Comparison of ENCODE assay signal across 9 mouse cellular contexts in genomic region chr6:88897246-88897645, GRCm38 (mm10). TPM values are rescaled to one million over a fixed set of nuclear protein-coding genes. Genes with fewer than 3 reads are reported as not detected.
A peak's percentile ranks its signal among the peaks of the same experiment; 100 is the strongest.
DNase-seq lines count a peak whose midpoint lies in the region; ATAC-seq and TF ChIP-seq lines count a peak whose summit lies in the region.
"Had no signal": no experiment of that assay in that cellular context is flagged by ENCODE, and none has a peak within 500 bp of the region (broad histone marks: within the 10 kb centered on the region; RNA-seq: fewer than 3 reads in every experiment).

No protein-coding gene starts in this region.

- peaks cover 44% of the 10 kb centered on the region for H3K36me3 ChIP-seq in intestine, embryonic 14.5 days (ENCODE audit: control insufficient read depth, insufficient read depth, low read length)
- H3K36me3 ChIP-seq in intestine, postnatal 0 days (ENCODE audit: control insufficient read depth, insufficient read depth): peaks cover 18% of the 10 kb centered on the region
- H3K36me3 ChIP-seq in embryonic facial prominence, embryonic 10.5 days (replicated peaks): peaks cover 51% of the 10 kb centered on the region
- H3K36me3 ChIP-seq in hindbrain, embryonic 16.5 days (ENCODE audit: control insufficient read depth, insufficient read depth, low read length): no peaks in the 10 kb centered on the region
- H3K36me3 ChIP-seq in midbrain, embryonic 15.5 days (replicated peaks): no peaks in the 10 kb centered on the region

- no peak for DNase-seq in intestine, embryonic 14.5 days (ENCODE audit: low spot score)
- no peak for DNase-seq in embryonic facial prominence, embryonic 10.5 days (ENCODE audit: low spot score)
- no peak for DNase-seq in spleen, postnatal 14 days (ENCODE audit: low spot score in 2 of 2)
- DNase-seq in cerebellum, adult 11 months: no peak
- DNase-seq in adrenal gland, adult 18-20 months (ENCODE audit: low spot score in 2 of 2): no peak
- DNase-seq: right cerebral cortex, postnatal 14 days had no signal

- peak overlapping the region; percentile 75 for H3K4me3 ChIP-seq in intestine, embryonic 14.5 days (ENCODE audit: low read depth, low read length)
- H3K4me3 ChIP-seq in intestine, postnatal 0 days (ENCODE audit: low read depth, low read length): no peak overlapping the region
- H3K4me3 ChIP-seq in embryonic facial prominence, embryonic 10.5 days: peak overlapping the region; percentile 83
- H3K4me3 ChIP-seq in hindbrain, embryonic 16.5 days (ENCODE audit: low read length): 0 out of 2 replicates have a peak overlapping the region, but pooled peaks have one; percentile 5
- H3K4me3 ChIP-seq in midbrain, embryonic 15.5 days: no peak overlapping the region

- TF ChIP-seq CTCF in intestine, postnatal 0 days (IDR thresholded peaks at IDR 0.05; ENCODE audit: low read depth): no peak

- peaks cover 14% of the 10 kb centered on the region for H3K4me1 ChIP-seq in intestine, embryonic 14.5 days (replicated peaks; ENCODE audit: control insufficient read depth, insufficient read depth, low read length)
- peaks cover 6% of the 10 kb centered on the region; the same call in 1 of the 2 replicates for H3K4me1 ChIP-seq in intestine, postnatal 0 days (replicated peaks; ENCODE audit: control insufficient read depth, insufficient read depth, low read length)
- H3K4me1 ChIP-seq in embryonic facial prominence, embryonic 10.5 days: peaks cover 38% of the 10 kb centered on the region
- peaks cover 11% of the 10 kb centered on the region for H3K4me1 ChIP-seq in hindbrain, embryonic 16.5 days (ENCODE audit: control insufficient read depth, insufficient read depth, low read depth, low read length)
- peaks cover 12% of the 10 kb centered on the region for H3K4me1 ChIP-seq in midbrain, embryonic 15.5 days

- H3K9ac ChIP-seq in intestine, embryonic 14.5 days (ENCODE audit: low read length): peak overlapping the region; percentile 91
- no peak overlapping the region for H3K9ac ChIP-seq in intestine, postnatal 0 days (ENCODE audit: low read depth, low read length)
- H3K9ac ChIP-seq in hindbrain, embryonic 16.5 days (ENCODE audit: low read depth, low read length): no peak overlapping the region
- H3K9ac ChIP-seq in midbrain, embryonic 15.5 days: no peak overlapping the region

- no peak for ATAC-seq in intestine, embryonic 14.5 days (replicated peaks; ENCODE audit: low FRiP score, low TSS enrichment, low read depth)
- ATAC-seq in intestine, postnatal 0 days: no peak
- no peak for ATAC-seq in hindbrain, embryonic 16.5 days
- no peak for ATAC-seq in midbrain, embryonic 15.5 days (replicated peaks)

- no peaks in the 10 kb centered on the region for H3K9me3 ChIP-seq in intestine, embryonic 14.5 days (ENCODE audit: control insufficient read depth, low read length)
- H3K9me3 ChIP-seq in intestine, postnatal 0 days (ENCODE audit: control insufficient read depth): no peaks in the 10 kb centered on the region
- no peaks in the 10 kb centered on the region for H3K9me3 ChIP-seq in embryonic facial prominence, embryonic 10.5 days
- H3K9me3 ChIP-seq in hindbrain, embryonic 16.5 days (ENCODE audit: control insufficient read depth, low read length): no peaks in the 10 kb centered on the region
- no peaks in the 10 kb centered on the region for H3K9me3 ChIP-seq in midbrain, embryonic 15.5 days

- H3K27ac ChIP-seq in intestine, embryonic 14.5 days (ENCODE audit: low read depth): no peak overlapping the region
- no peak overlapping the region for H3K27ac ChIP-seq in intestine, postnatal 0 days (ENCODE audit: low read depth, low read length)
- peak overlapping the region; percentile 62 for H3K27ac ChIP-seq in embryonic facial prominence, embryonic 10.5 days (replicated peaks)
- no peak overlapping the region for H3K27ac ChIP-seq in hindbrain, embryonic 16.5 days (ENCODE audit: low read depth, low read length)
- H3K27ac ChIP-seq in midbrain, embryonic 15.5 days: no peak overlapping the region

- H3K27me3 ChIP-seq in intestine, embryonic 14.5 days (replicated peaks; ENCODE audit: control insufficient read depth, insufficient read depth, low read length): no peaks in the 10 kb centered on the region
- H3K27me3 ChIP-seq in intestine, postnatal 0 days (replicated peaks; ENCODE audit: control insufficient read depth, insufficient read depth, low read length): no peaks in the 10 kb centered on the region
- no peaks in the 10 kb centered on the region for H3K27me3 ChIP-seq in embryonic facial prominence, embryonic 10.5 days (replicated peaks; ENCODE audit: low read depth, poor library complexity, severe bottlenecking)
- H3K27me3 ChIP-seq in hindbrain, embryonic 16.5 days (replicated peaks; ENCODE audit: control insufficient read depth, insufficient read depth, low read length): no peaks in the 10 kb centered on the region
- no peaks in the 10 kb centered on the region for H3K27me3 ChIP-seq in midbrain, embryonic 15.5 days (replicated peaks)

- peak overlapping the region; percentile 79 for H3K4me2 ChIP-seq in intestine, embryonic 14.5 days (ENCODE audit: low read length)
- H3K4me2 ChIP-seq in intestine, postnatal 0 days (replicated peaks; ENCODE audit: low read depth): no peak overlapping the region; the same call in 1 of the 2 replicates
- peak overlapping the region; percentile 12; the same call in 1 of the 2 replicates for H3K4me2 ChIP-seq in hindbrain, embryonic 16.5 days (ENCODE audit: low read length)
- peak overlapping the region; percentile 17; the same call in 1 of the 2 replicates for H3K4me2 ChIP-seq in midbrain, embryonic 15.5 days

- 58% methylated on average over 7 of the region's 7 CpGs for WGBS in intestine, embryonic 14.5 days
- WGBS in intestine, postnatal 0 days: 69% methylated on average over 7 of the region's 7 CpGs
- WGBS in embryonic facial prominence, embryonic 10.5 days: 74% methylated on average over 7 of the region's 7 CpGs
- WGBS in hindbrain, embryonic 16.5 days: 66% methylated on average over 7 of the region's 7 CpGs
- WGBS in midbrain, embryonic 15.5 days: 73% methylated on average over 7 of the region's 7 CpGs

RNA-seq across cellular contexts. Expression of gene Mcm2, which starts 1.3 kb away (rescaled TPM):
- 139 and 152 TPM in 2 replicates for polyA plus RNA-seq in intestine, embryonic 14.5 days (2014; fragmentation: Nextera tagmentation; extraction: Ambion mirVana)
- polyA plus RNA-seq in intestine, postnatal 0 days (2015; fragmentation: Nextera tagmentation; extraction: Ambion mirVana): 32.9 and 33.1 TPM in 2 replicates
- polyA plus RNA-seq in embryonic facial prominence, embryonic 10.5 days (2016; fragmentation: Nextera tagmentation; extraction: Ambion mirVana): 262 and 280 TPM in 2 replicates
- 27.3 and 35.0 TPM in 2 replicates for polyA plus RNA-seq in hindbrain, embryonic 16.5 days (2015; fragmentation: Nextera tagmentation; extraction: Ambion mirVana)
- 24.7 and 28.8 TPM in 2 replicates for polyA plus RNA-seq in midbrain, embryonic 15.5 days (2015; fragmentation: Nextera tagmentation; extraction: Ambion mirVana)
- 10 to 100 TPM; 23.7 to 26.9 TPM for total RNA-seq in adrenal gland, adult 18-20 months (2021)

RNA-seq across cellular contexts. Expression of gene Tpra1, which starts 4.8 kb away (rescaled TPM):
- 54.0 and 59.6 TPM in 2 replicates for polyA plus RNA-seq in intestine, embryonic 14.5 days (2014; fragmentation: Nextera tagmentation; extraction: Ambion mirVana)
- polyA plus RNA-seq in intestine, postnatal 0 days (2015; fragmentation: Nextera tagmentation; extraction: Ambion mirVana): 81.2 and 81.6 TPM in 2 replicates
- 54.4 and 56.7 TPM in 2 replicates for polyA plus RNA-seq in embryonic facial prominence, embryonic 10.5 days (2016; fragmentation: Nextera tagmentation; extraction: Ambion mirVana)
- 92.3 and 94.7 TPM in 2 replicates for polyA plus RNA-seq in hindbrain, embryonic 16.5 days (2015; fragmentation: Nextera tagmentation; extraction: Ambion mirVana)
- 102 and 103 TPM in 2 replicates for polyA plus RNA-seq in midbrain, embryonic 15.5 days (2015; fragmentation: Nextera tagmentation; extraction: Ambion mirVana)
- total RNA-seq in adrenal gland, adult 18-20 months (2021): 100 to 1,000 TPM; 103 to 106 TPM

RNA-seq across cellular contexts. Expression of gene Podxl2, which starts 22.4 kb away (rescaled TPM):
- polyA plus RNA-seq in intestine, embryonic 14.5 days (2014; fragmentation: Nextera tagmentation; extraction: Ambion mirVana): 68.0 and 71.4 TPM in 2 replicates
- polyA plus RNA-seq in intestine, postnatal 0 days (2015; fragmentation: Nextera tagmentation; extraction: Ambion mirVana): 36.3 and 39.2 TPM in 2 replicates
- 52.1 and 56.3 TPM in 2 replicates for polyA plus RNA-seq in embryonic facial prominence, embryonic 10.5 days (2016; fragmentation: Nextera tagmentation; extraction: Ambion mirVana)
- polyA plus RNA-seq in hindbrain, embryonic 16.5 days (2015; fragmentation: Nextera tagmentation; extraction: Ambion mirVana): 553 and 621 TPM in 2 replicates
- 697 and 723 TPM in 2 replicates for polyA plus RNA-seq in midbrain, embryonic 15.5 days (2015; fragmentation: Nextera tagmentation; extraction: Ambion mirVana)
- 10 to 100 TPM; 41.2 to 69.3 TPM for total RNA-seq in adrenal gland, adult 18-20 months (2021)

RNA-seq across cellular contexts. Expression of gene Abtb1, which starts 55.5 kb away (rescaled TPM):
- 21.8 and 23.0 TPM in 2 replicates for polyA plus RNA-seq in intestine, embryonic 14.5 days (2014; fragmentation: Nextera tagmentation; extraction: Ambion mirVana)
- polyA plus RNA-seq in intestine, postnatal 0 days (2015; fragmentation: Nextera tagmentation; extraction: Ambion mirVana): 22.7 and 23.9 TPM in 2 replicates
- 25.2 and 26.4 TPM in 2 replicates for polyA plus RNA-seq in embryonic facial prominence, embryonic 10.5 days (2016; fragmentation: Nextera tagmentation; extraction: Ambion mirVana)
- 37.7 and 39.4 TPM in 2 replicates for polyA plus RNA-seq in hindbrain, embryonic 16.5 days (2015; fragmentation: Nextera tagmentation; extraction: Ambion mirVana)
- polyA plus RNA-seq in midbrain, embryonic 15.5 days (2015; fragmentation: Nextera tagmentation; extraction: Ambion mirVana): 40.4 and 42.5 TPM in 2 replicates
- 10 to 100 TPM; 17.1 to 25.0 TPM for total RNA-seq in adrenal gland, adult 18-20 months (2021)

Comparison
In these comparisons a context has a peak if more than half of its experiments do, and no peak if none do; other contexts are left out.
1. H3K4me3 ChIP-seq: peak in intestine, embryonic 14.5 days (single experiment), embryonic facial prominence, embryonic 10.5 days (single experiment) and hindbrain, embryonic 16.5 days (single experiment); none in intestine, postnatal 0 days (single experiment) and midbrain, embryonic 15.5 days (single experiment).